Mouse (Mus musculus): ENCODE measurements around the gene Lime1.

Gene Lime1

GRCm38 (mm10) chr2:181379778-181380177 lies at the start of gene Lime1:
Gene Lime1 (plus strand): TSS chr2:181380078.
- DNase-seq (ENCODE audit: low spot score) = no peak

GRCm38 (mm10) chr2:181332542-181332941 lies 47.3 kb upstream of the Lime1 start:
- DNase-seq (ENCODE audit: low spot score) = no peak

- DNase-seq (ENCODE audit: low spot score) = peak; percentile 85
Observed at GRCm38 (mm10) chr2:181334023-181334422, 45.9 kb upstream of the Lime1 start.

GRCm38 (mm10) chr2:181340426-181340825 lies 39.5 kb upstream of the Lime1 start:
- DNase-seq (ENCODE audit: low spot score) = no peak

- DNase-seq (ENCODE audit: low spot score) = no peak
Observed at GRCm38 (mm10) chr2:181342766-181343165, 37.1 kb upstream of the Lime1 start.

GRCm38 (mm10) chr2:181356780-181357179 lies 23.1 kb upstream of the Lime1 start:
- DNase-seq (ENCODE audit: low spot score) = no peak

- no peak for DNase-seq (ENCODE audit: low spot score)
Observed at GRCm38 (mm10) chr2:181363946-181364345, 15.9 kb upstream of the Lime1 start.

GRCm38 (mm10) chr2:181364487-181364859 lies 15.4 kb upstream of the Lime1 start:
- no peak for DNase-seq (ENCODE audit: low spot score)

GRCm38 (mm10) chr2:181364860-181365596 lies 14.8 kb upstream of the Lime1 start, which contains the start of the genes Zgpat and Arfrp1:
Gene Zgpat (plus strand): TSS chr2:181364928.
Gene Arfrp1 (minus strand): TSS chr2:181365404.
- DNase-seq (ENCODE audit: low spot score) = peak; percentile 30

GRCm38 (mm10) chr2:181365655-181366075 lies 14.2 kb upstream of the Lime1 start:
- DNase-seq (ENCODE audit: low spot score) = no peak

GRCm38 (mm10) chr2:181370001-181370400 lies 9.9 kb upstream of the Lime1 start:
- no peak for DNase-seq (ENCODE audit: low spot score)

- no peak for DNase-seq (ENCODE audit: low spot score)
Observed at GRCm38 (mm10) chr2:181375787-181376186, 4.1 kb upstream of the Lime1 start.

- DNase-seq (ENCODE audit: low spot score) = no peak
Observed at GRCm38 (mm10) chr2:181377230-181377629, 2.6 kb upstream of the Lime1 start.

- DNase-seq (ENCODE audit: low spot score) = no peak
Observed at GRCm38 (mm10) chr2:181378701-181379100, 1.2 kb upstream of the Lime1 start.

- no peak for DNase-seq (ENCODE audit: low spot score)
Observed at GRCm38 (mm10) chr2:181380251-181380650, 373 bp downstream of the Lime1 start.

GRCm38 (mm10) chr2:181381107-181381506 lies 1.2 kb downstream of the Lime1 start:
- DNase-seq (ENCODE audit: low spot score) = no peak

- DNase-seq (ENCODE audit: low spot score) = no peak
Observed at GRCm38 (mm10) chr2:181381631-181382306, 1.9 kb downstream of the Lime1 start.

GRCm38 (mm10) chr2:181384463-181384862 lies 4.6 kb downstream of the Lime1 start:
- DNase-seq (ENCODE audit: low spot score) = no peak

GRCm38 (mm10) chr2:181384919-181385391 lies 5.1 kb downstream of the Lime1 start:
- no peak for DNase-seq (ENCODE audit: low spot score)

- no peak for DNase-seq (ENCODE audit: low spot score)
Observed at GRCm38 (mm10) chr2:181385885-181386284, 6.0 kb downstream of the Lime1 start.

- DNase-seq (ENCODE audit: low spot score) = no peak
Observed at GRCm38 (mm10) chr2:181386663-181387210, 6.9 kb downstream of the Lime1 start.

GRCm38 (mm10) chr2:181390136-181390870 lies 10.4 kb downstream of the Lime1 start:
- DNase-seq (ENCODE audit: low spot score) = no peak

Data from layer of hippocampus, adult 9-10 months (tissue).